Mouse (Mus musculus) small intestine, adult 2 months (tissue): ENCODE data around the gene Eapp.

ENCODE experiments used
- CTCF ChIP-seq: fragments of 200-500 bp; IDR thresholded peaks from 2 replicates; pipeline ENCODE4 v1.5.1; 2012; ENCODE audit warnings: low read depth, mild to moderate bottlenecking, control low read depth, inconsistent platforms, low read length, moderate library complexity, mixed read lengths; ENCODE audit not compliant: insufficient replicate concordance, insufficient read length; ENCODE audit errors: extremely low read depth
- POLR2A ChIP-seq: fragments of 200-500 bp; IDR thresholded peaks from 2 replicates; pipeline ENCODE4 v1.6.1; 2012; ENCODE audit warnings: low read depth, mild to moderate bottlenecking, control low read depth, inconsistent platforms, low read length, moderate library complexity

DNA sequence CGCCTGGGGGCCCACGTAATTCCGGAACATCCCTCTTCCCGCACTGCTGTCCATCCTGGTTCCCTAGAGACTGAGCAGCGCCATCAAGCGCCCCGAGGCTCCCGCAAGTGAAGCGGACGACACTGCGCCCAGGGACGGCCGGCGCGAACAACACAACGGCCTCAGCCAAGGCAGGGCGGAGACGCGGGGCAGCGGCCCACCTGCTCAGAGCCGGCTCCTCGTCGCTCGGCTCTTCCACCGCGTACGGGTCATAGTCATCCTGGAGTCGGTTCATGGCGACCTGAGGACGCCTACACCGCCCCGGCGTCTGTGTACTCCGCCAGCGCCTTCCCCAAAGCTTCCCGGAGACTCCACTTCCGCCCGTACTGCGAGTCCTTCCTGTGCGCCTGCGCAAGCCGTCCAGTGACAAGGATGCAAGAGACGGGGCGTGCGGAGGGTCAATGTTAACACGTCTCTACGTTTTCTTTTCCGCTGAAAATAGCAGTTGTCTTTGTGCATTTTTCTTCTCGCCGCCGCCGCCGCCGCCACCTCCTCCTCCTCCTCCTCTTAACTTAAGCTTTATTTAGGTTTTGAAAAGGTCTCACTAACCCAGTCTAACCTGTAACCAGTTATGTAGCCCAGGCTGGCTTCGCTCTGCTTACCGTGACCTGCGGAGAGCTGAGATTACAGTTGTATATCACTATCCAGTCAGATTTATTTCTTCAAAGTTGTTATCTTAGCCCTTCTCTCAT is at the start of gene Eapp:
- TF ChIP-seq POLR2A (peak; percentile 89), CTCF (no peak)
